Mouse (Mus musculus) embryo, embryonic 10.5 days (tissue): ENCODE data around the gene Gm17490.

Source experiments
- DNase-seq: peaks from one replicate; pipeline ENCODE4 v3.0.0-alpha.2; 2015; ENCODE audit warnings: low spot score

Gene Gm17490

GRCm38 (mm10) chr2:11625890-11626289 is at the start of gene Gm17490:
Gm17490 (minus strand) TSS chr2:11626264.
- no peak for DNase-seq

DNA sequence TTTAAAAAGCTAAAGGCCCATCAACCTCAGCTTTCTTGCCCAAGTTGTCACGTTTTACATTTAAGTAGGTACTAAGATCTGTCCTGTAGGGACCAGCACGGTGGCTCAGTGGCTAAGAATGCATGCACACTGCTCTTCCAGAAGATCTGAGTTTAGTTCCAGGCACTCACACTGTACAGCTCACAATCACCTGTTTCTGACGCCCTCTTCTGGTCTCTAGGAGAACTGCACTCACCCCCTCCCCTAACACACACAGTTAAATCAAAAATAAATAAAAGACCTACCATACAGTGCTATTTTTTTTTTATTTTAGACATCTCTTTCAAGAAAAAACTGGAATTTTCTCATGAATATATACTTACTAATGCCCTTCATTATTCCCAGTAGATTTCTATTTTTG is 46.1 kb upstream of the Gm17490 start:
- peak; percentile 15 for DNase-seq

DNA sequence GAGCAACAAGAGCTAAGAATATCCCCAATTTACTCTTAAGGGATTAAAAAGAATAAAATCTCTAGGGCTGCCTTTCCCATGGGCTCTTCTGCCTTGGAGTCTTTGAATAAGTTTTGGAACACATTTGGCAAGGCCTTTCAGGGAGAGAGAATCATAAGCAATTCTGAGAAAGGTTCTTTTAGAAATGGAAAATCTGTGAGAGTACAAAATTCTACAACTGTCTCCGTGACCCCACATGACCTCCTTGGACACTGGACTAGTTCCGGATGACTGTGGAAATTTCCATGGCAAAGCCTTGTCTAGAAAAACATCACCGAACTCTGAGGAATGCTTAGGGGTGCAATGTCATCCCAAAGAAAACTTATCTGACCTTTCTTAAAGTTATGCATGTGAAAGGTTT is 39.3 kb upstream of the Gm17490 start:
- DNase-seq: no peak

DNA sequence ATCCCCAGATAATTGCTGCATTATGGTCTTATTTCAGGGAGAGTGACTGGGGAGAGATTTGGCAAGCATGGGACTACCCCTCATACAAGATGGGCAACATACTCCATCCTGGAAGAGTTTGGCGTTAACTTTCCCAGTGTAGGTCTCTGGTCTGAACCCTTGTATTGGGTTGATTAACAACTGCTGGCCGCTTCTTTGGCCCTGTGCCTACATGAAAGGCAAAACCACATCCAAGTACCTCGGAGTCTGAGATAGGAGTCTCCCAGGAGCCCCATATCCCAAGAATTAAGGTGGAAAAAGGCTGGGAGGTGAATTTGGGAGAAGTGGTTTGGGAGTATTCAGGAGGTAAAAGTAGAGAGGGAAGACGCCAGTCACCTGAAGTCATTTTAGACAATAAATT is 38.7 kb upstream of the Gm17490 start:
- no peak for DNase-seq

GRCm38 (mm10) chr2:11664367-11664766 is 38.3 kb upstream of the Gm17490 start:
- DNase-seq: no peak

GRCm38 (mm10) chr2:11663961-11664360 is 37.9 kb upstream of the Gm17490 start:
- peak; percentile 88 for DNase-seq

DNA sequence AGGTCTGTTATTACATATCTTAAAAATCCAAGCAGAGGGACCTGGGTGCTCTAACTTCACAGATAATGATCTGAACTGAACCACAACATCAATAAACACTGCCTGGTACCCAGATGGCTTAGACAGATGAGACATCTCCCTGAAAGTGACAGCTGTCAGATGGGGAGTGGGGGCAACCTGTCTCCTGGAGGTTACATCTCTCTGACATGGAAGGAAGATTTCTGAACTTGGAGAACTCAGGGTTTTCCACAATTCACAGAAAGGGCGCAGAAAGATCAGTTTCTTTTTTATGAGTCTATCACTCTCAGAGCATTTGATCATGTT is 36.8 kb upstream of the Gm17490 start:
- no peak for DNase-seq

- DNase-seq: no peak
Observed at GRCm38 (mm10) chr2:11662143-11662906, 36.3 kb upstream of the Gm17490 start.

DNA sequence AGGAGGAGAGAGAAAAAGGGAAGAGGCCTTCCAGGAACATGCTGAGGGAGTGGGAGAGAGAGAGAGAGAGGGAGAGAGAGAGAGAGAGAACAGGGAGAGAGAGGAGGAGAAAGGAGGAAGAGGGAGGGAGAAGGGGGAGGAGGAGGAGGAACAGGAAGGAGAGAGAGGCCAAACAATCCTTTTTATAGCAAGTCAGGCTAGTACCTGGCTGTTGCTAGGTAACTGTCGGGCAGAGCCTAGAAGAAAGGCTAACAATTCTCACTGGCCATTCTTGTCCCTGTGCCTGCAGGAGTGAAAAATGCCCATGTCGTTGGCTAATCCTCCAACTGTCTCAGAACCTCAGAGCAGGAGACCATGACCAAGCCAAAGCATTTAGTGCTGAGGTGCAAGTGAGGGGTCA is 33.2 kb upstream of the Gm17490 start:
- no peak for DNase-seq

GRCm38 (mm10) chr2:11657581-11657980 is 31.5 kb upstream of the Gm17490 start:
- no peak for DNase-seq

DNA sequence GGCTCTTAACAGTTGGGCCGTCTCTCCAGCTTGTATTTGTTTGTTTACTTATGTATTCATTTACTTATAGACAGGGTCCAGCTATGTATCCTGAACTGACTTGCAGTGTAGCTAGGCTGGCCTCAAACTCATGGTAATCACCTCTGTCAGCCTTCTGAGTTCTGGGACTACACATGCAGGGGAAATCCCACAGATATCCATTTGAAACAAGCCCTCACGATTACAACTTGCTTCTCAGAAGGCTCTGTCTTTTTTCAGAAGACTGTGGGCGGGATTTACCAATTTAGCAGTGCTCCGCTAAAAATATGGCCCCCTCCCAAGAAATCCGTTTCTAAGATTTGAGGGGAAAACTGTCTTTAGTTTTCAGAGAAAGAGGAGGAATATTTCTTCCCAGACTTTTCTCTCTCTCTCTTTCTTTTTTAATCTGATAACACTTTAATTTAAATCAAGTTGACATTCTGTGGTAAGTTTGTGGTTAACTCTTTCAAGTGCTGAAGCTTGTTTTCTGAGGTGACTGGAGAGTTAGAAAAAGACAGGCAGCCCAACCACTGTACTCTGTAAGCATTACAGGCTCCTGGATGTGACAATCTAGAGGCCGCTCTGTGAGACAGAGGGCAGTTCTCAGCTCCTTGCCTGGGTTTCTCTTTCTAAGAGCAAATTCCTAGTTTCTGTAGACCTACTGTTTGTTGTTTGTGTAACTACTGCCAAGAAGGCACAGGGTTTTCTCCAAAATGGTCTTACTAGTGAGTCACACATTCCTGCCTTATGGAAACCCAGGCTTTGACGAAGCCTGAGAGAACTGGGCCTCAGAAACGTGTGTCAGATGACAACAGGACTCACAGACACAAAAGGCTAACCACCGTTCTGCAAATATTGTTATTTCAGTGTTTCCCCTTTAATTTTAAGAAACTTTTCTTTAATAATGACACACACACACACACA is 29.2 kb upstream of the Gm17490 start:
- no peak for DNase-seq

GRCm38 (mm10) chr2:11653780-11654179 is 27.7 kb upstream of the Gm17490 start:
- DNase-seq: no peak

DNA sequence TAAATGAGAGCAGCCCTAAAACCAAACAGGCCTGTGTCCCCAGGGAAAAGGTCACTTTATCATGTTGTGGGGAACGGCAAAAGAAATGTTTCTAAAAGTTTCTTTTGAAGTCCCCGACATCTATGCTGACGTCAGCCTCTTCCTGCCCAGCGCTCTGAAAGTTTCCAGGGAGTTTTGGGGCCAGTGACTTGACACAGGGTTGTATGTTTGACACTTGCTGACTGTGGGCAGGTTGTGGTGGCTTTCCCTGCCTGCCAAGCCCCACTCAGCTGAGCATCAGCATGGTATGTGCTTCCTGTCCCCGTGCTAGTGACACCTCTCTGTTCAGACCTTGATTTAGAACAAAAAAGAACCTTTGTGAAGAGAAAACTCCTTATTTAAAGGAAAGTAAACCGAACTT is 27.3 kb upstream of the Gm17490 start:
- no peak for DNase-seq

- no peak for DNase-seq
Observed at GRCm38 (mm10) chr2:11652780-11653179, 26.7 kb upstream of the Gm17490 start.

DNA sequence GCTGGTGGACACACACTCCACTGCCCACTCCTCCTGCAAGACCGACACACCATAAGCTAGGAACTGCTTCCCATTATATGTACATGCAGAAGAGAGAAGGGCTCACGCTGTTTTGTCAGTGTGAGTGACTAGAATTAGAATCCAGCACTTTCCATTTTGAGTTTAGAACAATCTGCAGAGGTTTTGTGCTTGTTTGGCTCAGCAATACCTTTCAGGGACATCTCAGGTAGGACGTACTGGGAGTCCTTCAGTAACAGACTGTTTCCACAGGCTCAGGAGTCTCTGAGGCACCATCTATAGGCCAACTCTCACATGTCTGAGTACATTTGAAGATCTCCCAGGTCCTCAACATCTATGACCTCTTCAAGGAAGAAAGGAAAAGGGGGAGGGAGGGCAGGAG is 26.1 kb upstream of the Gm17490 start:
- no peak for DNase-seq

- DNase-seq: no peak
Observed at GRCm38 (mm10) chr2:11651476-11651875, 25.4 kb upstream of the Gm17490 start.

GRCm38 (mm10) chr2:11645297-11645696 is 19.2 kb upstream of the Gm17490 start:
- DNase-seq: no peak

GRCm38 (mm10) chr2:11644057-11644456 is 18.0 kb upstream of the Gm17490 start:
- DNase-seq: no peak

DNA sequence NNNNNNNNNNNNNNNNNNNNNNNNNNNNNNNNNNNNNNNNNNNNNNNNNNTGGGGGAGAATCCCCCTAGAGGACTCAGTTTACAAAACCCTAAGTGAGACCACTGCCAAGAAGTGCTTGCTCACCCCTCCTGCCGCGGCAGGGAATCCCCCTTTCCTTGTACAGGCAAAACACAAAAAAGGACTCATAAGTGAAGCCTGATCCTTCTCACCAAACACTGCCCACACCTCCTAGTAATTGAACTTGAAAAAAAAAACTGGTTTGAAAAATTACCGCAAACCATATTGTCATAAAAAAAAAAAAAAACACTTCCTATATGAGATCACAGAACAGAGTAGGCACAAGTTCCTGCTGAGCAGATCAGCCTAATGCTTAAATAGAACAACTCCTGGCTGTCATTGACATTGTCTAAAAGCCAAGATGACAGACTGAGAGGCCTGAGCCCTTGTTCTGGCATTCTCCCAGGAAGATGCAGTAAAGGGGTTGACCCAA is 16.4 kb upstream of the Gm17490 start, which contains the start of gene Il2ra:
TSS of gene Il2ra (plus strand) at position 357 of the 491 bp plus-strand sequence.
- DNase-seq: no peak

DNA sequence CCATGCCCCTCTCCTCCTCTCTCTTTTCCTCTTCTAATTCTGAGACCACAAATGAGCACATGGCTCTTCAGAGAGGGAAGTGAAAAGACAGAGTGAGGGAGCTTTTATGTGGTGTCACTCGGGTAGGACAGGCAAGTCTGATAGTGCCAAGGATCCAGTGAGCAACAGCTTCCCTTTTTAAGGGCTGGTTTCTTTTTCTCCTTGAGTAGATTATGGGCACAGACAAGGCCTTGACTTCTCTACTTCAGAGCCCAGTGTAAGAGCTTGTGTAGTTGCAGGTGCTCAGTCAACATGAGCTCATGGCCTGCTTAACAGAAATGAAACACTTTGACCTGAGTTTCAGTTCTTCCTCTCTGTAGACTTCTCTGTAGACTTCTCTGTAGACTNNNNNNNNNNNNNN is 11.1 kb upstream of the Gm17490 start:
- no peak for DNase-seq

DNA sequence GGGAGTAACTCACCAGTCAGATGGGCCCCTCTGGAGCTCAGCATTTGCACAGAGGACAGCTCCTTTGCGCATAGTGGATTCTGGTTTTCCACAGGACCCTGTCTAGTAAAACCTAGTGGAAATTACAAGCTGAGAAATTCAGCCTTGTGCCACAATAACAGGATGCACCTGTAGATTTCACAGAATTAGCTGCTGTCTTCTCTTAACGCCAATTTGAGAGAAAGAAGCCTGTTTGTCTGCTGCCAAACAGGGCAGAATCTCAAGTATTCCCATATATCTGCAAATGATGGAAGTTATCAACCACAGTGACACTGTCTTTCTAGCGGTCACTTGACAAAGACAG is 10.0 kb upstream of the Gm17490 start:
- DNase-seq: no peak

GRCm38 (mm10) chr2:11635471-11636137 is 9.5 kb upstream of the Gm17490 start:
- no peak for DNase-seq

GRCm38 (mm10) chr2:11635035-11635434 is 9.0 kb upstream of the Gm17490 start:
- no peak for DNase-seq
